Mouse (Mus musculus): ENCODE results near the gene Gnmt.

DNA sequence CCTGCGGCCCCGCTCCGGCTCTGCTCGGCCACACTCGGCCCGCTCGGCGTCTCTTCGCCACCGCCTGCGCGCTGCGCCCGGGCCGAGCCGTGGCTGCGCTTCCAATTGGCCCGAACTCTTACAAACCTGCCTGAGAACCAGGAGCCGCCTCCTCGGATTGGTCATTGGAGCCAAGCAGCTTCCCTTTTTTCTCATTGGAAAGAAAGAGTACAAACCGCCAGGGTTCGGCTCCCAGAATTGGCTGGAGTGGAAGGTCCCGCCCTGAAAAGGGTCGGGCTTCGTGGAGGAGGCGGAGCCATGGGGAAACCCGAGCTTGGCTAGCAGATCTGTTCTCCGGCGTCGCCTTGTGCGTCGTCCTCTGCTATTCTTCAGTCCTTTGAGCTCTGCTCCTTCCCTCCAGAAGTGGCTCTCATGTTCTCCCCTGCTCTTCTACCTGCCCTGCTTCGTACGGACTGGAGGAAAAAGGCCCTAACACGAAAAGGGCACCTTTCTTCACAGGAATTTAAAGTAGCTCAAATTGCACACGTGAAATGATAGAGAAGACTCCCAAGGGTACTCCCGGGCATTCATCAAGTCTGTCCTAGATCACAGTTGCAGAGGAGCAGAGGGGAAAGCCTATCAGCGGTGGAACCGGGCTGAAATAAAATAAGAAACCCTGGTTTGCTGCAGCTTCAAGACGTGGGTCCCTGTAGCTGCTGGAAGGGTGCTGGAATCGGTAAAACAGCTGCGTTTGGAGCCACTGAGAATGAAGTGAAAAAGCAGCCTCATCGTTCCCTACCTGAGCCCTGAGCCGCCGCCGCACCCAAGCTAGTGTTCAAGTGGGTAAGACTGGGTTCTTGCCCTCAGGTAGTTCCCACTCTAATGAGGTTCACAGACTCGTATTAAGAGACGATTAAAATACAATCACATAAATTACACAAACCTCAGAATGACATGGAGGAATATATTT lies 23.8 kb downstream of the Gnmt start, which contains the start of gene Ppp2r5d:
- TF ChIP-seq CTCF (IDR thresholded peaks at IDR 0.05; ENCODE audit: low read depth, low read length) (no peak), POLR2A (IDR thresholded peaks at IDR 0.05; ENCODE audit: extremely low read depth, insufficient read depth, low read length) (peak; percentile 83)
